Mouse (Mus musculus) adrenal gland, postnatal 25 days (tissue): Measurements from ENCODE around the gene Ech1. TPM values are rescaled to one million over a fixed set of nuclear protein-coding genes. Genes with fewer than 3 reads are reported as not detected.

Experiments
- DNase-seq: peaks from one replicate; pipeline ENCODE4 v3.0.0; 2021; ENCODE audit warnings: mixed read lengths
- total RNA-seq: library from RNA; stranded (reverse); gene quantifications from 2 replicates; pipeline ENCODE4 v1.2.3, GENCODE M21; 2021

Ech1 gene
- total RNA-seq, 1 experiment from 2014 or later, result 445 TPM

- no peak for DNase-seq
Measured at GRCm38 (mm10) chr7:28803756-28804155, 21.3 kb upstream of the Ech1 start.

- no peak for DNase-seq
Measured at GRCm38 (mm10) chr7:28806869-28807268, 18.1 kb upstream of the Ech1 start.

- peak; percentile 48 for DNase-seq
Measured at GRCm38 (mm10) chr7:28807641-28808220, 17.3 kb upstream of the Ech1 start.

- DNase-seq, result no peak
Measured at GRCm38 (mm10) chr7:28808221-28808941, 16.6 kb upstream of the Ech1 start, which contains the start of gene Hnrnpl. Gene Hnrnpl (plus strand): TSS chr7:28808541.

GRCm38 (mm10) chr7:28808957-28809393, 16.0 kb upstream of the Ech1 start:
- peak; percentile 97 for DNase-seq

- peak; percentile 67 for DNase-seq
Measured at GRCm38 (mm10) chr7:28809401-28810089, 15.5 kb upstream of the Ech1 start.

- peak; percentile 98 for DNase-seq
Measured at GRCm38 (mm10) chr7:28810107-28811066, 14.6 kb upstream of the Ech1 start.

GRCm38 (mm10) chr7:28811228-28811627, 13.8 kb upstream of the Ech1 start:
- peak; percentile 97 for DNase-seq

GRCm38 (mm10) chr7:28811640-28812275, 13.3 kb upstream of the Ech1 start:
- DNase-seq, result no peak

- DNase-seq, result no peak
Measured at GRCm38 (mm10) chr7:28812436-28812835, 12.6 kb upstream of the Ech1 start.

- DNase-seq, result no peak
Measured at GRCm38 (mm10) chr7:28812949-28813348, 12.1 kb upstream of the Ech1 start.

GRCm38 (mm10) chr7:28814306-28815034, 10.5 kb upstream of the Ech1 start:
- no peak for DNase-seq

GRCm38 (mm10) chr7:28815230-28815629, 9.8 kb upstream of the Ech1 start:
- DNase-seq, result no peak

- DNase-seq, result no peak
Measured at GRCm38 (mm10) chr7:28816201-28816600, 8.8 kb upstream of the Ech1 start.

GRCm38 (mm10) chr7:28816920-28817319, 8.1 kb upstream of the Ech1 start:
- no peak for DNase-seq

- DNase-seq, result no peak
Measured at GRCm38 (mm10) chr7:28817524-28817923, 7.5 kb upstream of the Ech1 start.

- DNase-seq, result no peak
Measured at GRCm38 (mm10) chr7:28817957-28818356, 7.1 kb upstream of the Ech1 start.

- DNase-seq, result no peak
Measured at GRCm38 (mm10) chr7:28818436-28818835, 6.6 kb upstream of the Ech1 start.

GRCm38 (mm10) chr7:28818861-28819452, 6.1 kb upstream of the Ech1 start:
- no peak for DNase-seq

GRCm38 (mm10) chr7:28819571-28819970, 5.4 kb upstream of the Ech1 start:
- no peak for DNase-seq
